Mouse (Mus musculus): ENCODE results near the gene Rps27rt. TPM values are rescaled to one million over a fixed set of nuclear protein-coding genes. Genes with fewer than 3 reads are reported as not detected.
"Not testable (repeated sequence)": the region's sequence is repeated elsewhere in the genome, so short reads cannot be mapped to it uniquely, and the experiment has no call there.

The Rps27rt gene
- polyA plus RNA-seq, 1 experiment from 2014 or later: 275 TPM

GRCm38 (mm10) chr9:114978281-114979111 is 4.0 kb downstream of the Rps27rt start, which contains the start of gene Osbpl10:
Gene Osbpl10 (plus strand): TSS chr9:114978569.
- H3K36me3 ChIP-seq: no peaks in the 10 kb centered on the region
- peak within 1 kb of the TSS; percentile 37 for H3K9ac ChIP-seq
- peak; percentile 35; the same call in 1 of the 2 replicates for ATAC-seq
- 1% methylated on average over 42 of the region's 86 CpGs for WGBS (ENCODE audit: insufficient replicate concordance)
- H3K4me3 ChIP-seq: peak within 1 kb of the TSS; percentile 57
- H3K27me3 ChIP-seq (replicated peaks): peaks cover 52% of the 10 kb centered on the region
- H3K4me2 ChIP-seq: peak within 1 kb of the TSS; percentile 75
- no peak within 1 kb of the TSS for H3K27ac ChIP-seq
- no peaks in the 10 kb centered on the region for H3K9me3 ChIP-seq (replicated peaks)
- H3K4me1 ChIP-seq: peaks cover 10% of the 10 kb centered on the region

- Histone ChIP-seq H3K27me3 (replicated peaks) (peaks cover 52% of the 10 kb centered on the region), H3K9me3 (replicated peaks) (no peaks in the 10 kb centered on the region), H3K4me2 (peak overlapping the region; percentile 75), H3K4me1 (peaks cover 10% of the 10 kb centered on the region), H3K9ac (no peak overlapping the region), H3K36me3 (no peaks in the 10 kb centered on the region), H3K4me3 (peak overlapping the region; percentile 57), H3K27ac (no peak overlapping the region)
- ATAC-seq: peak; percentile 24; the same call in 1 of the 2 replicates
- WGBS (ENCODE audit: insufficient replicate concordance): 6% methylated on average over 31 of the region's 31 CpGs
Measured at GRCm38 (mm10) chr9:114977461-114978280, 4.9 kb downstream of the Rps27rt start.

GRCm38 (mm10) chr9:114966286-114966685 is 16.3 kb downstream of the Rps27rt start:
- not testable (repeated sequence) for H3K4me3 ChIP-seq; ATAC-seq; H3K36me3 ChIP-seq; H3K4me2 ChIP-seq; H3K9ac ChIP-seq; H3K9me3 ChIP-seq (replicated peaks); H3K27me3 ChIP-seq (replicated peaks); H3K27ac ChIP-seq; H3K4me1 ChIP-seq
- 77% methylated on average over 7 of the region's 7 CpGs for WGBS (ENCODE audit: insufficient replicate concordance)

- no peak for ATAC-seq
- Histone ChIP-seq H3K9ac (no peak overlapping the region), H3K4me2 (no peak overlapping the region), H3K4me1 (no peaks in the 10 kb centered on the region), H3K27me3 (replicated peaks) (no peaks in the 10 kb centered on the region), H3K4me3 (no peak overlapping the region), H3K36me3 (no peaks in the 10 kb centered on the region), H3K9me3 (replicated peaks) (no peaks in the 10 kb centered on the region), H3K27ac (no peak overlapping the region)
- WGBS (ENCODE audit: insufficient replicate concordance): 52% methylated on average over 3 of the region's 3 CpGs
Measured at GRCm38 (mm10) chr9:114964093-114964492, 18.4 kb downstream of the Rps27rt start.

GRCm38 (mm10) chr9:114960844-114961243 is 21.7 kb downstream of the Rps27rt start:
- H3K9me3 ChIP-seq (replicated peaks): no peaks in the 10 kb centered on the region
- 73% methylated on average over 6 of the region's 6 CpGs for WGBS (ENCODE audit: insufficient replicate concordance)
- no peak overlapping the region for H3K4me2 ChIP-seq
- no peak overlapping the region for H3K9ac ChIP-seq
- no peaks in the 10 kb centered on the region for H3K27me3 ChIP-seq (replicated peaks)
- H3K27ac ChIP-seq: no peak overlapping the region
- no peak overlapping the region for H3K4me3 ChIP-seq
- ATAC-seq: no peak
- no peaks in the 10 kb centered on the region for H3K36me3 ChIP-seq
- H3K4me1 ChIP-seq: no peaks in the 10 kb centered on the region

- 66% methylated on average over 4 of the region's 4 CpGs for WGBS (ENCODE audit: insufficient replicate concordance)
- Histone ChIP-seq H3K9me3 (replicated peaks) (no peaks in the 10 kb centered on the region), H3K36me3 (no peaks in the 10 kb centered on the region), H3K4me1 (no peaks in the 10 kb centered on the region), H3K9ac (no peak overlapping the region), H3K27ac (no peak overlapping the region), H3K4me2 (no peak overlapping the region), H3K4me3 (no peak overlapping the region), H3K27me3 (replicated peaks) (no peaks in the 10 kb centered on the region)
- no peak for ATAC-seq
Measured at GRCm38 (mm10) chr9:114960043-114960789, 22.3 kb downstream of the Rps27rt start.

GRCm38 (mm10) chr9:114956945-114957344 is 25.6 kb downstream of the Rps27rt start:
- Histone ChIP-seq H3K4me1 (peaks cover 4% of the 10 kb centered on the region; the same call in 1 of the 2 replicates), H3K36me3 (no peaks in the 10 kb centered on the region), H3K9ac (no peak overlapping the region), H3K27ac (no peak overlapping the region), H3K4me2 (no peak overlapping the region), H3K4me3 (no peak overlapping the region), H3K27me3 (replicated peaks) (no peaks in the 10 kb centered on the region), H3K9me3 (replicated peaks) (no peaks in the 10 kb centered on the region; the same call in 1 of the 2 replicates)
- 35% methylated on average over 5 of the region's 5 CpGs for WGBS (ENCODE audit: insufficient replicate concordance)
- no peak for ATAC-seq

- Histone ChIP-seq H3K27ac (no peak overlapping the region), H3K4me3 (no peak overlapping the region), H3K27me3 (replicated peaks) (no peaks in the 10 kb centered on the region), H3K36me3 (no peaks in the 10 kb centered on the region), H3K4me2 (no peak overlapping the region), H3K4me1 (peaks cover 7% of the 10 kb centered on the region), H3K9me3 (replicated peaks) (no peaks in the 10 kb centered on the region; the same call in 1 of the 2 replicates), H3K9ac (no peak overlapping the region)
- no peak for ATAC-seq
- WGBS (ENCODE audit: insufficient replicate concordance): 86% methylated on average over 11 of the region's 11 CpGs
Measured at GRCm38 (mm10) chr9:114955340-114955739, 27.2 kb downstream of the Rps27rt start.

GRCm38 (mm10) chr9:114952866-114953265 is 29.7 kb downstream of the Rps27rt start:
- no peaks in the 10 kb centered on the region for H3K27me3 ChIP-seq (replicated peaks)
- no peak overlapping the region for H3K9ac ChIP-seq
- no peak for ATAC-seq
- H3K36me3 ChIP-seq: no peaks in the 10 kb centered on the region
- 15% methylated on average over 1 of the region's 1 CpGs for WGBS (ENCODE audit: insufficient replicate concordance)
- peaks cover 10% of the 10 kb centered on the region for H3K4me1 ChIP-seq
- H3K4me2 ChIP-seq: no peak overlapping the region
- H3K27ac ChIP-seq: no peak overlapping the region
- H3K9me3 ChIP-seq (replicated peaks): no peaks in the 10 kb centered on the region; the same call in 1 of the 2 replicates
- H3K4me3 ChIP-seq: no peak overlapping the region

GRCm38 (mm10) chr9:114948395-114948794 is 34.1 kb downstream of the Rps27rt start:
- WGBS (ENCODE audit: insufficient replicate concordance): 29% methylated on average over 5 of the region's 5 CpGs
- ATAC-seq: no peak; the same call in 1 of the 2 replicates
- no peak overlapping the region for H3K27ac ChIP-seq
- H3K9ac ChIP-seq: no peak overlapping the region
- no peak overlapping the region for H3K4me2 ChIP-seq
- H3K36me3 ChIP-seq: no peaks in the 10 kb centered on the region
- H3K4me1 ChIP-seq: peaks cover 6% of the 10 kb centered on the region
- H3K9me3 ChIP-seq (replicated peaks): no peaks in the 10 kb centered on the region; the same call in 1 of the 2 replicates
- H3K4me3 ChIP-seq: no peak overlapping the region
- H3K27me3 ChIP-seq (replicated peaks): no peaks in the 10 kb centered on the region

- Histone ChIP-seq H3K4me3 (no peak overlapping the region), H3K27ac (no peak overlapping the region), H3K27me3 (replicated peaks) (no peaks in the 10 kb centered on the region), H3K4me1 (peaks cover 5% of the 10 kb centered on the region), H3K4me2 (no peak overlapping the region), H3K9ac (no peak overlapping the region), H3K9me3 (replicated peaks) (no peaks in the 10 kb centered on the region), H3K36me3 (no peaks in the 10 kb centered on the region)
- ATAC-seq: no peak
- WGBS (ENCODE audit: insufficient replicate concordance): 60% methylated on average over 6 of the region's 6 CpGs
Measured at GRCm38 (mm10) chr9:114945576-114945975, 37.0 kb downstream of the Rps27rt start.

Measured in liver, embryonic 12.5 days (tissue).